In the genomic region with DNA sequence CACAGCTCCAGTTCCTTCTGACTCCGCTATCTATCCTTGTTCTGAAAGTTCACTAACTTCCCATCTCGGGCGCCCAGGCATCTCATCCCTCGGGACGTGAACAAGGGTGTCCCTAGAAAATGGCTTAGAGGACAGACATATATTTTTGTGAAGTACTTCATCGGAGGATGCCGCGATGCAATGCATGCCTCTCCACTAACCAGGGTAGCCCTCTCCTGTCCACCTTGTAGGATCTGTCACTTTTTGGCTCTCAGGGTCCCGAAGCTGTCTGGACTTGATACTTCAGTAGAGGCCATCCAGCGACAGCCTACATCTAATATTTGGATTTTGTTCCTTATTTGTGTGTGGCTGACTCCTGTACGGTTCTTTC, we compare ENCODE assay signal across 7 mouse cellular contexts. TPM values are rescaled to one million over a fixed set of nuclear protein-coding genes. Genes with fewer than 3 reads are reported as not detected.
DNase-seq lines count a peak whose midpoint lies in the region; ATAC-seq and TF ChIP-seq lines count a peak whose summit lies in the region.

No protein-coding gene starts in this region.

- H3K27me3 ChIP-seq in forebrain, embryonic 13.5 days: peaks cover 23% of the 10 kb centered on the region
- H3K27me3 ChIP-seq in limb, embryonic 11.5 days (ENCODE audit: control insufficient read depth, insufficient read depth, low read length): peaks cover 24% of the 10 kb centered on the region

- peak overlapping the region; percentile 96 for H3K4me2 ChIP-seq in forebrain, embryonic 13.5 days
- H3K4me2 ChIP-seq in limb, embryonic 11.5 days (ENCODE audit: low read depth, severe bottlenecking): peak overlapping the region; percentile 94

- H3K9me3 ChIP-seq in forebrain, embryonic 13.5 days (replicated peaks): no peaks in the 10 kb centered on the region
- no peaks in the 10 kb centered on the region for H3K9me3 ChIP-seq in limb, embryonic 11.5 days (ENCODE audit: control insufficient read depth, low read length)

- H3K9ac ChIP-seq in forebrain, embryonic 13.5 days: peak overlapping the region; percentile 72
- no peak overlapping the region; the same call in 1 of the 2 replicates for H3K9ac ChIP-seq in limb, embryonic 11.5 days (ENCODE audit: low read length)

- H3K27ac ChIP-seq in left cerebral cortex, adult 2 months: no peak overlapping the region
- H3K27ac ChIP-seq in forebrain, embryonic 13.5 days: no peak overlapping the region
- H3K27ac ChIP-seq in limb, embryonic 11.5 days (replicated peaks; ENCODE audit: low read depth, low read length): no peak overlapping the region
- H3K27ac ChIP-seq in olfactory bulb, adult 2 months (ENCODE audit: insufficient read depth, low read depth, low read length): no peak overlapping the region

- H3K4me3 ChIP-seq in left cerebral cortex, adult 2 months: peak overlapping the region; percentile 57
- H3K4me3 ChIP-seq in forebrain, embryonic 13.5 days: peak overlapping the region; percentile 65
- peak overlapping the region; percentile 54 for H3K4me3 ChIP-seq in limb, embryonic 11.5 days (ENCODE audit: low read depth, low read length)
- H3K4me3 ChIP-seq in olfactory bulb, adult 2 months (ENCODE audit: insufficient read depth, low read depth, low read length): peak overlapping the region; percentile 57

- peak; percentile 29; the same call in 1 of the 2 replicates for ATAC-seq in forebrain, embryonic 13.5 days
- 0 out of 2 replicates have a peak, but pooled peaks have one; percentile 7 for ATAC-seq in limb, embryonic 11.5 days (ENCODE audit: insufficient number of reproducible peaks, low FRiP score, low TSS enrichment, low read depth)
- no peak for ATAC-seq in CD4-positive, CD25-positive, alpha-beta regulatory T cell, adult 4 months

- peaks cover 11% of the 10 kb centered on the region for H3K4me1 ChIP-seq in forebrain, embryonic 13.5 days
- H3K4me1 ChIP-seq in limb, embryonic 11.5 days (ENCODE audit: control insufficient read depth, insufficient read depth, low read length): no peaks in the 10 kb centered on the region
- peaks cover 7% of the 10 kb centered on the region; the same call in 1 of the 2 replicates for H3K4me1 ChIP-seq in olfactory bulb, adult 2 months (ENCODE audit: control insufficient read depth, insufficient read depth, low read length)

- TF ChIP-seq POLR2A in olfactory bulb, adult 2 months (IDR thresholded peaks at IDR 0.05; ENCODE audit: insufficient read depth, low read depth, low read length): no peak

- 5% methylated on average over 11 of the region's 11 CpGs for WGBS in forebrain, embryonic 13.5 days
- 15% methylated on average over 11 of the region's 11 CpGs for WGBS in limb, embryonic 11.5 days
- WGBS in olfactory bulb, adult 2 months: 5% methylated on average over 11 of the region's 11 CpGs

- DNase-seq in left cerebral cortex, adult 2 months (ENCODE audit: extremely low spot score in 1 of 2, low spot score in 2 of 2): no peak
- no peak for DNase-seq in left cerebral cortex, adult 8-10 months (ENCODE audit: low spot score in 2 of 2)
- no peak for DNase-seq in limb, embryonic 11.5 days (ENCODE audit: low spot score)
- DNase-seq in left cerebral cortex, postnatal 25 days (ENCODE audit: low spot score in 2 of 2): no peak

- no peak for TF ChIP-seq CTCF in left cerebral cortex, adult 2 months (IDR thresholded peaks at IDR 0.05)
- no peak for TF ChIP-seq CTCF in olfactory bulb, adult 2 months (IDR thresholded peaks at IDR 0.05; ENCODE audit: insufficient read depth, low read depth, low read length)

- no peaks in the 10 kb centered on the region for H3K36me3 ChIP-seq in forebrain, embryonic 13.5 days (ENCODE audit: poor library complexity, severe bottlenecking)
- no peaks in the 10 kb centered on the region for H3K36me3 ChIP-seq in limb, embryonic 11.5 days (ENCODE audit: control insufficient read depth, insufficient read depth, low read length)

- intact Hi-C loops in left cerebral cortex, adult 2 months (cut with DNase I): no loop called here
- intact Hi-C loops in left cerebral cortex, postnatal 25 days (cut with DNase I): no loop called here

RNA-seq across cellular contexts. Expression of a gene that starts 0.5 kb away (rescaled TPM):
- 10 to 100 TPM in 1 of 2 experiments, 1 to 10 TPM in 1; 10.0 to 11.2 TPM for total RNA-seq in left cerebral cortex, adult 2 months (2021)
- 10 to 100 TPM in 2 of 4 experiments, 1 to 10 TPM in 2; 8.4 to 12.2 (median 10.6) TPM for total RNA-seq in left cerebral cortex, adult 8-10 months (2022)
- polyA plus RNA-seq in forebrain, embryonic 13.5 days (2015; fragmentation: Nextera tagmentation; extraction: Ambion mirVana): 0.80 and 0.92 TPM in 2 replicates
- polyA plus RNA-seq in limb, embryonic 11.5 days (2014; fragmentation: Nextera tagmentation; extraction: Ambion mirVana): 0.16 and 0.27 TPM in 2 replicates
- not detected in 2 replicates for polyA plus RNA-seq in olfactory bulb, adult 2 months (2012; ENCODE audit: insufficient read depth, insufficient read length, low replicate concordance, missing spikeins)
- total RNA-seq in left cerebral cortex, postnatal 25 days (2021): 10 to 100 TPM in 1 of 2 experiments, 1 to 10 TPM in 1; 9.4 to 13.1 TPM
- not detected for polyA plus RNA-seq in CD4-positive, CD25-positive, alpha-beta regulatory T cell, adult 4 months (2017; shearing (Covaris generic))
